Mouse (Mus musculus) kidney, embryonic 15.5 days (tissue): ENCODE measurements at regions not wholly inside any gene's neighbourhood (a gene's known extent, or its start where the extent isn't known, plus 50 kb on each side); places are given as distances from the start of the nearest gene placed in this dataset.
A peak's percentile ranks its signal among the peaks of the same experiment; 100 is the strongest.

Experiments
- ATAC-seq: fragments of 200-750 bp; cut with Nextera tagmentation; replicated peaks from 2 replicates; pipeline ENCODE4 v1.8.0; 2017; ENCODE audit warnings: moderate TSS enrichment; ENCODE audit not compliant: low FRiP score
- H3K27ac ChIP-seq: fragments of 300-500 bp; sonication (generic); 2 replicates; pipeline ENCODE4 v1.5.1; 2015; ENCODE audit warnings: mild to moderate bottlenecking, inconsistent platforms
- H3K27me3 ChIP-seq: fragments of 300-500 bp; sonication (generic); 2 replicates; pipeline ENCODE4 v1.6.1; 2015; ENCODE audit warnings: inconsistent platforms
- H3K36me3 ChIP-seq: fragments of 300-500 bp; sonication (generic); 2 replicates; pipeline ENCODE4 v1.6.1; 2015; ENCODE audit warnings: inconsistent platforms
- H3K4me1 ChIP-seq: fragments of 300-500 bp; sonication (generic); 2 replicates; pipeline ENCODE4 v1.6.1; 2015; ENCODE audit warnings: inconsistent platforms
- H3K4me2 ChIP-seq: fragments of 300-500 bp; sonication (generic); 2 replicates; pipeline ENCODE4 v1.6.1; 2015; ENCODE audit warnings: moderate library complexity, mild to moderate bottlenecking, inconsistent platforms
- H3K4me3 ChIP-seq: fragments of 300-500 bp; sonication (generic); replicated peaks from 2 replicates; pipeline ENCODE4 v1.5.1; 2015; ENCODE audit warnings: mild to moderate bottlenecking, inconsistent platforms
- H3K9ac ChIP-seq: fragments of 300-500 bp; sonication (generic); 2 replicates; pipeline ENCODE4 v1.6.1; 2015; ENCODE audit warnings: mild to moderate bottlenecking, inconsistent platforms
- H3K9me3 ChIP-seq: fragments of 300-500 bp; sonication (generic); replicated peaks from 2 replicates; pipeline ENCODE4 v1.6.1; 2016; ENCODE audit warnings: inconsistent platforms
- WGBS: fragments of 180-500 bp; shearing (Covaris S2); methylation state at CpG from one replicate; pipeline ENCODE4 v1.1.7; 2015; ENCODE audit warnings: mixed read lengths; 5-methylcytosine and 5-hydroxymethylcytosine counted together

DNA sequence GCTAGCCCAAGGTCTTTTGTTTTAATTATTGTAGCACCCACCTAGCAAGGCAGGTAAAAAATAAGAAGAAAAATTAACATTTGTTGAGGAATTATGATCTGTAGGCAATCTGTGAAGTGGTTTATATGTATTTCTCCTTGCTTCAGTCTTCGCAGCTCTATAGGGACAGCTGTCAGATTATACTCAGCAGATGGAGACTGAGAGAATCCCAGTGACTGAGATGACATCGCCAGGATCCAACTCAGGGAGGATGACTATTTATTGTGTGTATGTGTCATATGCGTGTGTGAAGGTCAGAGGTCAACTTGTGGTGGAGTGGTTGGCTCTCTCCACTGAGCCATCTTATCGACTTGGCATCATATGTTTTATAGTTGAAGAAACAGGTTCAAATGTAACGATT is 362.0 kb upstream of the Chd6 start:
- no peak overlapping the region for H3K9ac ChIP-seq
- no peaks in the 10 kb centered on the region for H3K4me1 ChIP-seq
- no peaks in the 10 kb centered on the region for H3K36me3 ChIP-seq
- ATAC-seq, result no peak
- peaks cover 9% of the 10 kb centered on the region; the same call in 1 of the 2 replicates for H3K27me3 ChIP-seq
- H3K4me2 ChIP-seq, result no peak overlapping the region
- H3K9me3 ChIP-seq, result no peaks in the 10 kb centered on the region
- H3K27ac ChIP-seq, result no peak overlapping the region
- H3K4me3 ChIP-seq, result no peak overlapping the region
- 80% methylated on average over 5 of the region's 5 CpGs for WGBS

DNA sequence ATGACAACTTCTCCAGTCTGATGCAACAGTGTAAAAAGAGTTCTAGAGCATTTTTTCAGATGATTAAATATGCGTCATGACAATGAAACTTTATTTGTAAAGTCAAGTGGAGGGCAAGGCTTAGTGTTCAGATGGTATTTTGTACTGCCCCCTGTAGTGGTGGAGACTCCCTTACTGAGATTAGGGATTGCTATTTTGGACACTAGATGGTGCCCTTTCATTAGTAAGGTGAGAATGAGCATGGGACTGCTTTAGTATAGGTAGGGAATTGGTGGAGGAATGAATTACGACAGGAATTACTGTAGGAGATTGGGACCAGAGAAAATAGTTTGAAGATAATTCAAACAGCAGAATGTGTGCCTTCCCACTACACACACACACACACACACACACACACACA is 361.1 kb upstream of the Chd6 start:
- 39% methylated on average over 2 of the region's 2 CpGs for WGBS
- Histone ChIP-seq H3K36me3 (no peaks in the 10 kb centered on the region), H3K4me1 (no peaks in the 10 kb centered on the region), H3K27me3 (peaks cover 9% of the 10 kb centered on the region; the same call in 1 of the 2 replicates), H3K4me3 (no peak overlapping the region), H3K4me2 (no peak overlapping the region), H3K9me3 (no peaks in the 10 kb centered on the region), H3K9ac (no peak overlapping the region), H3K27ac (no peak overlapping the region)
- ATAC-seq, result peak; percentile 79; the same call in 1 of the 2 replicates

DNA sequence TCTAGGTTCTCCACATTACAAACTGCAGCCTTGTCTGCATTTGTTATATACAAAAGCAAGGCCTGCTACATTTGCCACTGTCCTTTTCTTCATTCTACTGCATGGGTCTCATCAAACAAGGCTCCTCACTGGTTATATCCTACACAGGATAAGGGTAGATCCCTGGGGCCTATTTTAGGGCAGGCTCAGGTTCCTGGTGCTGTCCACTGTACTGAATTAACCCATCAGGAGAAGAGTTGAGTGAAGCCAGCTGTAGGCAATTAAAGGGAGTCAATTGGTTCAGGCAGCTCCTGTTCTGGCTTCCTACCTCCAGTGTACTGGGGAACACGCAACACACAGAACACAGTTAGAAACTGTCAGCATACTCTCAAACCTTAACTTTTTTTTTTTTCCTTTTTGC is 358.2 kb upstream of the Chd6 start:
- H3K4me3 ChIP-seq, result no peak overlapping the region
- no peak for ATAC-seq
- no peaks in the 10 kb centered on the region for H3K36me3 ChIP-seq
- no peak overlapping the region for H3K4me2 ChIP-seq
- no peak overlapping the region for H3K27ac ChIP-seq
- H3K4me1 ChIP-seq, result no peaks in the 10 kb centered on the region
- WGBS, result 29% methylated on average over 1 of the region's 1 CpGs
- no peaks in the 10 kb centered on the region for H3K9me3 ChIP-seq
- peaks cover 9% of the 10 kb centered on the region; the same call in 1 of the 2 replicates for H3K27me3 ChIP-seq
- H3K9ac ChIP-seq, result no peak overlapping the region

DNA sequence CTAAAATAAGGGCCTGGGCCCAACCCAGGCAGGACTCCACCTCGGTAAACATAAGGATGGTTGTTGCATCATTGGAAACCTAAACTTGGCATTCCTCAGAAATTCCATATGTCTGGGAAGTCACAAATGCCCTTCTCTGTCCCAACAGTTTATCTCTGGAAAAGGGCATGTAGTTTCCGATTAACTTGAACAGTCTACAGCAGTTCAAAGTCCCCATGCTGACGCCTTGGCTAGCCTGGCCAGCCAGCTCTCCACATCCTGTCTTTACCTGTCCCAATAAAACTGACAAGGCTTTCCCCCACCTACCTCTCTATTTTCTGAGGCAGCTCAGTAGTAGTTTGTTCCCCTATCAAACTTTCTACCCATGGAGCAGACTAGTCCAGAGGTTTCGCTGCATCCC is 351.7 kb upstream of the Chd6 start:
- Histone ChIP-seq H3K4me3 (no peak overlapping the region), H3K4me2 (no peak overlapping the region), H3K27me3 (no peaks in the 10 kb centered on the region), H3K36me3 (no peaks in the 10 kb centered on the region), H3K4me1 (no peaks in the 10 kb centered on the region), H3K9ac (no peak overlapping the region), H3K9me3 (no peaks in the 10 kb centered on the region), H3K27ac (no peak overlapping the region)
- no peak for ATAC-seq
- 93% methylated on average over 4 of the region's 4 CpGs for WGBS

DNA sequence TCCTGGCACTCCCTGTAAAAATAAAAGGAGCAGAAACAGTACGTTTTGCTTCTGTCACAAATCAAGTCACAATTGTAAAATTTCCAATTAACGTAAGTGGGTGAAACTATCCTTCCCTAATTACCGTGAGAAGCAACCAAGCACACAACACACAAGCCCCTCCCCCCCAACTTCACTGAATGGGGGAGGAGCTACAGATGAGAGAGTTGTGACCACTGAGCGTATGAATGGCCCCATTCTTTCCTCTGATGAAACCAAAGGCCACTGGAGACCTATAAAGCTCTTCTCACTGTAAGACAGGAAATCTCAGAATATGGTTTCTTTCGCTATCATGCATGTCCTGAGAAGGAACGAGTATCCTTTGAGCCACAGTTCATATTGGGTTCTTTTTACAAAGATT is 345.6 kb upstream of the Chd6 start:
- H3K9ac ChIP-seq, result no peak overlapping the region
- H3K27ac ChIP-seq, result no peak overlapping the region
- no peaks in the 10 kb centered on the region for H3K4me1 ChIP-seq
- no peak for ATAC-seq
- no peaks in the 10 kb centered on the region for H3K36me3 ChIP-seq
- no peaks in the 10 kb centered on the region for H3K27me3 ChIP-seq
- H3K4me2 ChIP-seq, result no peak overlapping the region
- H3K4me3 ChIP-seq, result no peak overlapping the region
- 64% methylated on average over 6 of the region's 6 CpGs for WGBS
- H3K9me3 ChIP-seq, result no peaks in the 10 kb centered on the region

- Histone ChIP-seq H3K36me3 (no peaks in the 10 kb centered on the region), H3K9ac (no peak overlapping the region), H3K4me3 (no peak overlapping the region), H3K4me2 (no peak overlapping the region), H3K27ac (no peak overlapping the region), H3K4me1 (no peaks in the 10 kb centered on the region), H3K9me3 (no peaks in the 10 kb centered on the region), H3K27me3 (no peaks in the 10 kb centered on the region)
- 0 out of 2 replicates have a peak, but pooled peaks have one; percentile 25 for ATAC-seq
- 7% methylated on average over 9 of the region's 9 CpGs for WGBS
These were observed 324.9 kb upstream of the Chd6 start for GRCm38 (mm10) chr2:161433816-161434215.

- Histone ChIP-seq H3K9me3 (no peaks in the 10 kb centered on the region), H3K4me2 (no peak overlapping the region), H3K36me3 (no peaks in the 10 kb centered on the region), H3K27me3 (no peaks in the 10 kb centered on the region), H3K4me3 (no peak overlapping the region), H3K4me1 (no peaks in the 10 kb centered on the region), H3K9ac (no peak overlapping the region), H3K27ac (no peak overlapping the region)
- no peak for ATAC-seq
- 74% methylated on average over 3 of the region's 3 CpGs for WGBS
These were observed 320.4 kb upstream of the Chd6 start for GRCm38 (mm10) chr2:161429294-161429693.

DNA sequence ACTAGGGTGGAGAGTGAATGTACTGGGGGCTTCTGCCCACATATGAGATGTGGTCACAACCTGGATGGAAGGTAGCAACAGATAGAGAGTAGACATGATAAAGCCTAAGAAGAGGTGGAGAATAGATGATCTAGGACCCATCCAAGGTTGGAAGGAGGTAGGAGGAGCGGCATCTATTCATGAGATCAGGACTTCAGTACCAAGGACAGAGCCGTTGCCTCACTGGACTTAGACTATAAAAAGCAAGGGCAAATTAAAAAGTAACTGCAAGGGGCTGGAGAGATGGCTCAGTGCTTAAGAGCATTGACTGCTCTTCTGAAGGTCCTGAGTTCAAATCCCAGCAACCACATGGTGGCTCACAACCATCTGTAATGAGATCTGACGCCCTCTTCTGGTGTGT is 316.7 kb upstream of the Chd6 start:
- no peaks in the 10 kb centered on the region for H3K4me1 ChIP-seq
- no peak overlapping the region for H3K4me3 ChIP-seq
- H3K4me2 ChIP-seq, result no peak overlapping the region
- no peaks in the 10 kb centered on the region for H3K27me3 ChIP-seq
- H3K9me3 ChIP-seq, result no peaks in the 10 kb centered on the region
- no peaks in the 10 kb centered on the region for H3K36me3 ChIP-seq
- 50% methylated on average over 3 of the region's 3 CpGs for WGBS
- ATAC-seq, result 0 out of 2 replicates have a peak, but pooled peaks have one; percentile 29
- no peak overlapping the region for H3K27ac ChIP-seq
- no peak overlapping the region for H3K9ac ChIP-seq

DNA sequence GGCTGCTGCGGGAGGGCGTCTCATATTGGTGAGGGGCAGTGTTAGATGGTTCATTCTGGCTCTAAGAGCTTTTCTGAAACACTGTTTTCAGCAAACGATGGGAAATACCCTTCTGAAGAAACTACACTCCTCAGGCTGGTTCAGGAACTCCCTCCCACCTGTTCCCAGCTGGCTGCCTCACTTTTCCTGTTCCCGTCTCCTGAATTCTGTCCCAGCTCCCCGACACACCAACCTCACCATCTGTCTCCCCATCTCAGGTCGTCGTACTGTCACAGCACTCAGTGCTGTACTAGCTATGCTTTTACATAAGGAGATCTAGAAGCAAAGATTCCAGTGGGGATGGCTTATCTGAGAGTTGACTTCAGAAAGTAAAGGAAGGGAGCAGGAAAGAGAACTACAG is 309.2 kb upstream of the Chd6 start:
- no peaks in the 10 kb centered on the region for H3K9me3 ChIP-seq
- 77% methylated on average over 7 of the region's 7 CpGs for WGBS
- ATAC-seq, result no peak
- no peak overlapping the region for H3K4me2 ChIP-seq
- H3K36me3 ChIP-seq, result no peaks in the 10 kb centered on the region
- no peaks in the 10 kb centered on the region for H3K4me1 ChIP-seq
- H3K27ac ChIP-seq, result no peak overlapping the region
- H3K4me3 ChIP-seq, result no peak overlapping the region
- H3K9ac ChIP-seq, result no peak overlapping the region
- no peaks in the 10 kb centered on the region for H3K27me3 ChIP-seq

DNA sequence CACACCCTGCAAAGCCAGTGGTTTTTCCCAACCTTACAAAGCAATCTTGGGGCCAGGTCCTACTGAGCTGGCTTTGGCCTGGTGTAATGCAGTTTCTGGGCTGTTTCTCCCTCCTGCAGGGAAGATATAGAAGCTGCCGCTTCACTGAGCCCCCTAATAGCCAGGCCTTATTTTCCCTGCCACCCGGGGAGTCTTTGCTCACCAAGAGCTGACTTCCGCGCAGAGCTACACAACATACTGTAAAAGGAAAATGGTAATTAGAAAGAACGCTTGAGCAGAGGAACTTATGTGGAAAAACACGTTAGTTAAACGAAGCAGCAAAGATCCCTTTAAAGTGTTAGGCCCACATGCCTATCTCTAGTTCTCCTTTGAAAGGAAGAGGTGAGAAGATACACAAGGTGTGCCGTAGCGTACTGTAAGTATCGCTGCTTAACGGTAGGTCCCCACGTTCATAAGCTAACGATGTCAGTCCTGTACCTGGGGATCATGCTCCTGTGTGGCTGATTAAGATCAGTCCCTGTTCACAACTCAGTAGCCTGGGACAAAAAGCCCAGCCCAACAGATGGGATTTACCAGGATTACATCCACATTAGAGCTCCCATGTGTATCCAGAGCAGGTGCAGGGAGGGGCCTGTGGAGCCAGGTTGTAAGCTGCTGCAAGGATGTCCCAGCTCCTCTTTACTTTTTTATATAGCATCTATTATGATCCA is 307.5 kb upstream of the Chd6 start:
- no peak for ATAC-seq
- no peaks in the 10 kb centered on the region for H3K9me3 ChIP-seq
- H3K4me2 ChIP-seq, result no peak overlapping the region
- H3K4me3 ChIP-seq, result no peak overlapping the region
- no peaks in the 10 kb centered on the region for H3K4me1 ChIP-seq
- WGBS, result 65% methylated on average over 13 of the region's 13 CpGs
- no peaks in the 10 kb centered on the region for H3K27me3 ChIP-seq
- H3K9ac ChIP-seq, result no peak overlapping the region
- H3K27ac ChIP-seq, result no peak overlapping the region
- H3K36me3 ChIP-seq, result no peaks in the 10 kb centered on the region

DNA sequence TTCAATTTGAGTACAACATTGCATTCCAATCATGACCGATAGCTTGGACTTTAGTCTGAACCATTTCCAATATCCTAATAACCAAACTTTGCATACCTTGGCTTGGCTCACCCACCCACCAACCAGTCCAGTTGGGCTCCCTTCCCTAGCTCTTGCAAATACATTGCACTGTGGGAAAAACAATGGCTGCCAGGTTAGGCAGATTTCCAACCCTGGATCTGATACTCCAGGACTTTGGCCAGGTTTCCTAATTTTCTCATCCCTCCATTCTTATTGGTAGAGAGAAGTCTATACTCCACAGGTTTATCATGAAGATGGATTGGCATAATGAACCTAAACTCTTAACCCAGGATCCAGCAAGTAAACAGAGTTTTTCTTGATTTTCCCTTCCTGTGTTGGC is 299.4 kb upstream of the Chd6 start:
- H3K27ac ChIP-seq, result no peak overlapping the region
- H3K9me3 ChIP-seq, result no peaks in the 10 kb centered on the region
- H3K9ac ChIP-seq, result no peak overlapping the region
- WGBS, result 98% methylated on average over 1 of the region's 1 CpGs
- H3K36me3 ChIP-seq, result no peaks in the 10 kb centered on the region
- H3K4me3 ChIP-seq, result no peak overlapping the region
- H3K4me2 ChIP-seq, result no peak overlapping the region
- no peak for ATAC-seq
- H3K27me3 ChIP-seq, result no peaks in the 10 kb centered on the region
- H3K4me1 ChIP-seq, result no peaks in the 10 kb centered on the region

DNA sequence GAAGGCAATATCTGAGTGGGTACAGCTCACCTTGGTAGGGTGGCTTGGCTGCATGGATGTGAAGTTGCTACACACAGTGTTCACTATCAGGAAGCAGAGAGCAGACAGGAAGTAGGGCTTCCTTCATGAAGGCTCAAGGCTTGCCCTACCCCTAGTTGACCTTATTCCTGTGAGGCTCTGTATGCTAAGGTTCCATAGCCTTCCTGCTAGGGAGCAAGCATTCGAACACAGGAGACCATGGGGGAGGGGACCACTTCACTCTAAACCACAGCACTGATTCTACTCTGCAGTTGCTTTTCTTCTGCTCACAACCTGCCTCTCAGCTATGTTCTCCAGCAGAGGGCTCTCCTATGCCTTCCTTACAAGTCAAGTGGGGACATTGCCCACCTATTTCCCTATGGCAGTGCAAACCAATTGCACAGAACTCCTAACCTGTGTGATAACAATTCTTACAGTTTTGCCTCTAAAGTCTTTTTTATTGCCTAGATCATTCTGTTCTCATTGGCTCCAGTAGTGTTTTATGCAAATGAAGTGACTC is 297.0 kb upstream of the Chd6 start:
- H3K4me3 ChIP-seq, result no peak overlapping the region
- no peaks in the 10 kb centered on the region for H3K27me3 ChIP-seq
- no peak overlapping the region for H3K4me2 ChIP-seq
- H3K9ac ChIP-seq, result no peak overlapping the region
- 42% methylated on average over 1 of the region's 1 CpGs for WGBS
- no peaks in the 10 kb centered on the region for H3K4me1 ChIP-seq
- H3K36me3 ChIP-seq, result no peaks in the 10 kb centered on the region
- no peak overlapping the region for H3K27ac ChIP-seq
- H3K9me3 ChIP-seq, result no peaks in the 10 kb centered on the region
- no peak for ATAC-seq

DNA sequence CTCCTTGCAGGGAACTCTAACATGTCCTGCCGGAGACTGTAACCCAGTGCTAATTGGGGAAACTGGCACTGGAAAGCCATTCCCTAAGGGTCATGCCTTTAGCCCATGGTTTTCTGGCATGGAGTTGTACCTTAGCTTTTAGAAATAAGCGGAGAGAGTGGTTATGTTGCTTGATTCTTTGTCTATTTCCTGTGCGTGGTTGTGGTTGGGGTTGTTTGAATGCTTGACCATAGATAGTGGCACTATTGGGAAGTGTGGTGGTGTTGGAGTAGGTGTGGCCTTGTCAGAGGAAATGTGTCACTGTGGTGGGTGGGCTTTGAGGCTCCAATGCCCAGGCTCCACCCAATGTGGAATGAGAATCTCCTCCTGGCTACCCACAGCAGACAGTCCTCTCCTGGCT is 289.2 kb upstream of the Chd6 start:
- H3K27me3 ChIP-seq, result no peaks in the 10 kb centered on the region
- H3K4me1 ChIP-seq, result no peaks in the 10 kb centered on the region
- ATAC-seq, result no peak
- H3K27ac ChIP-seq, result no peak overlapping the region
- no peak overlapping the region for H3K4me2 ChIP-seq
- 89% methylated on average over 3 of the region's 3 CpGs for WGBS
- no peaks in the 10 kb centered on the region for H3K36me3 ChIP-seq
- no peaks in the 10 kb centered on the region for H3K9me3 ChIP-seq
- no peak overlapping the region for H3K4me3 ChIP-seq
- no peak overlapping the region for H3K9ac ChIP-seq
